Mouse (Mus musculus) CH12.LX (cell line): ENCODE measurements at regions not wholly inside any gene's neighbourhood (a gene's known extent, or its start where the extent isn't known, plus 50 kb on each side); places are given as distances from the start of the nearest gene placed in this dataset.

Experiments
- DNase-seq: peaks from one replicate; pipeline ENCODE4 v3.0.0-alpha.2; 2013; ENCODE audit errors: extremely low read depth
- H3K27ac ChIP-seq: 2 replicates; pipeline ENCODE4 v1.5.1; 2012; ENCODE audit warnings: low read depth, mild to moderate bottlenecking, control low read depth, moderate library complexity; ENCODE audit not compliant: insufficient read depth
- H3K27me3 ChIP-seq: replicated peaks from 2 replicates; pipeline ENCODE3; 2012; ENCODE audit warnings: inconsistent platforms
- H3K36me3 ChIP-seq, 2 experiments: replicated peaks in 1 of 2; 2 replicates each; pipeline versions ENCODE3 to v1.6.1; 2012; ENCODE audit warnings: inconsistent platforms in 1 of 2, low read length in 1 of 2, mild to moderate bottlenecking in 1 of 2, mixed read lengths in 1 of 2, moderate library complexity in 1 of 2; ENCODE audit not compliant: control insufficient read depth in 1 of 2, insufficient read depth in 1 of 2
- H3K4me1 ChIP-seq, 2 experiments: 2 replicates each; pipeline ENCODE4 v1.6.1; 2012; ENCODE audit warnings: inconsistent platforms in 1 of 2, moderate library complexity in 1 of 2; ENCODE audit not compliant: insufficient read depth in 2 of 2, control insufficient read depth in 1 of 2
- H3K4me2 ChIP-seq: 2 replicates; pipeline ENCODE4 v1.6.1; 2012; ENCODE audit warnings: low read depth, mild to moderate bottlenecking, control low read depth; ENCODE audit not compliant: poor library complexity, insufficient read depth, severe bottlenecking
- H3K4me3 ChIP-seq, 3 experiments: fragments of 150-350 bp in 1 of 3; sonication (generic) in 1 of 3; replicated peaks in 1 of 3; 2 replicates each; pipeline versions ENCODE3 to v1.5.1; 2011 to 2012; ENCODE audit warnings: low read depth in 2 of 3, low read length in 2 of 3, mild to moderate bottlenecking in 2 of 3, moderate library complexity in 2 of 3, control low read depth in 1 of 3, improper control_type of control experiment in 1 of 3, inconsistent platforms in 1 of 3, mixed read lengths in 1 of 3; ENCODE audit not compliant: poor library complexity in 1 of 3
- H3K79me2 ChIP-seq: replicated peaks from 2 replicates; pipeline ENCODE4 v1.6.1; 2012; ENCODE audit warnings: mild to moderate bottlenecking, moderate library complexity; ENCODE audit not compliant: control insufficient read depth, poor library complexity, insufficient read depth, severe bottlenecking; ENCODE audit errors: extremely low read depth
- H3K9ac ChIP-seq: 2 replicates; pipeline ENCODE4 v1.6.1; 2012; ENCODE audit warnings: low read depth, mild to moderate bottlenecking, control low read depth, moderate library complexity; ENCODE audit not compliant: insufficient read depth
- H3K9me3 ChIP-seq: replicated peaks from 2 replicates; pipeline ENCODE3; 2012; ENCODE audit warnings: low read length, inconsistent platforms, mixed read lengths
- BHLHE40 ChIP-seq: IDR thresholded peaks from 2 replicates; pipeline ENCODE4 v1.6.1; 2011; ENCODE audit warnings: mild to moderate bottlenecking, low read depth, low read length, improper control_type of control experiment
- CHD1 ChIP-seq: IDR thresholded peaks from 2 replicates; pipeline ENCODE4 v1.6.1; 2012; ENCODE audit warnings: low read depth, low read length, improper control_type of control experiment, inconsistent platforms
- CHD2 ChIP-seq: IDR thresholded peaks from 2 replicates; pipeline ENCODE4 v1.6.1; 2011; ENCODE audit warnings: low read length, improper control_type of control experiment
- E2F4 ChIP-seq: IDR thresholded peaks from 2 replicates; pipeline ENCODE4 v1.6.1; 2011; ENCODE audit warnings: low read depth, low read length, improper control_type of control experiment; ENCODE audit not compliant: insufficient replicate concordance
- EP300 ChIP-seq: IDR thresholded peaks from 2 replicates; pipeline ENCODE4 v1.6.1; 2011; ENCODE audit warnings: low read length, improper control_type of control experiment
- ETS1 ChIP-seq: conservative IDR thresholded peaks from 2 replicates; pipeline ENCODE4 v1.6.1; 2012; ENCODE audit warnings: low read depth, mild to moderate bottlenecking, inconsistent platforms, low read length, improper control_type of control experiment, moderate library complexity
- HCFC1 ChIP-seq: IDR thresholded peaks from 2 replicates; pipeline ENCODE4 v1.6.1; 2012; ENCODE audit warnings: low read depth, mild to moderate bottlenecking, inconsistent platforms, low read length, improper control_type of control experiment
- JUN ChIP-seq: IDR thresholded peaks from 2 replicates; pipeline ENCODE4 v1.6.1; 2011; ENCODE audit warnings: low read depth, mild to moderate bottlenecking, low read length, improper control_type of control experiment, moderate library complexity; ENCODE audit not compliant: insufficient read depth
- JUND ChIP-seq: conservative IDR thresholded peaks from 2 replicates; pipeline ENCODE4 v1.6.1; 2011; ENCODE audit warnings: low read depth, low read length, improper control_type of control experiment
- MAX ChIP-seq: IDR thresholded peaks from 2 replicates; pipeline ENCODE4 v1.6.1; 2011; ENCODE audit warnings: low read length, improper control_type of control experiment
- MEF2A ChIP-seq: IDR thresholded peaks from 2 replicates; pipeline ENCODE4 v1.6.1; 2014; ENCODE audit warnings: low read depth, mild to moderate bottlenecking, inconsistent platforms, low read length, improper control_type of control experiment, borderline replicate concordance
- MXI1 ChIP-seq: IDR thresholded peaks from 2 replicates; pipeline ENCODE4 v1.6.1; 2011; ENCODE audit warnings: mild to moderate bottlenecking, low read depth, low read length, improper control_type of control experiment
- MYC ChIP-seq: IDR thresholded peaks from 2 replicates; pipeline ENCODE4 v1.6.1; 2011; ENCODE audit warnings: low read depth, mild to moderate bottlenecking, improper control_type of control experiment, low read length
- NRF1 ChIP-seq: IDR thresholded peaks from 2 replicates; pipeline ENCODE4 v1.6.1; 2014; ENCODE audit warnings: low read depth, mild to moderate bottlenecking, inconsistent platforms, low read length, improper control_type of control experiment, moderate library complexity
- POLR2A ChIP-seq: IDR thresholded peaks from 2 replicates; pipeline ENCODE4 v1.6.1; 2011; ENCODE audit warnings: low read depth, mild to moderate bottlenecking, improper control_type of control experiment, low read length
- POLR2AphosphoS2 ChIP-seq: IDR thresholded peaks from 2 replicates; pipeline ENCODE4 v1.6.1; 2011; ENCODE audit warnings: low read depth, low read length, improper control_type of control experiment
- RAD21 ChIP-seq: IDR thresholded peaks from 2 replicates; pipeline ENCODE4 v1.6.1; 2011; ENCODE audit warnings: low read depth, mild to moderate bottlenecking, low read length, improper control_type of control experiment, moderate library complexity
- RCOR1 ChIP-seq: conservative IDR thresholded peaks from 2 replicates; pipeline ENCODE4 v1.6.1; 2012; ENCODE audit warnings: low read depth, mild to moderate bottlenecking, inconsistent platforms, low read length, improper control_type of control experiment
- SIN3A ChIP-seq: IDR thresholded peaks from 2 replicates; pipeline ENCODE4 v1.6.1; 2012; ENCODE audit warnings: low read length, improper control_type of control experiment, inconsistent platforms
- SMC3 ChIP-seq: IDR thresholded peaks from 2 replicates; pipeline ENCODE4 v1.6.1; 2011; ENCODE audit warnings: low read depth, low read length, improper control_type of control experiment
- TCF12 ChIP-seq: IDR thresholded peaks from 2 replicates; pipeline ENCODE4 v1.6.1; 2014; ENCODE audit warnings: low read depth, mild to moderate bottlenecking, inconsistent platforms, low read length, improper control_type of control experiment
- UBTF ChIP-seq: IDR thresholded peaks from 2 replicates; pipeline ENCODE4 v1.6.1; 2012; ENCODE audit warnings: low read depth, mild to moderate bottlenecking, inconsistent platforms, low read length, improper control_type of control experiment, moderate library complexity
- USF1 ChIP-seq: IDR thresholded peaks from 2 replicates; pipeline ENCODE4 v1.6.1; 2014; ENCODE audit warnings: low read depth, mild to moderate bottlenecking, inconsistent platforms, low read length, improper control_type of control experiment
- USF2 ChIP-seq: conservative IDR thresholded peaks from 2 replicates; pipeline ENCODE4 v1.6.1; 2011; ENCODE audit warnings: low read depth, low read length, improper control_type of control experiment
- ZC3H11A ChIP-seq: IDR thresholded peaks from 2 replicates; pipeline ENCODE4 v1.6.1; 2012; ENCODE audit warnings: low read depth, mild to moderate bottlenecking, inconsistent platforms, low read length, improper control_type of control experiment
- ZMIZ1 ChIP-seq: IDR thresholded peaks from 2 replicates; pipeline ENCODE4 v1.6.1; 2012; ENCODE audit warnings: low read depth, mild to moderate bottlenecking, inconsistent platforms, low read length, improper control_type of control experiment
- ZNF384 ChIP-seq: IDR thresholded peaks from 2 replicates; pipeline ENCODE4 v1.6.1; 2012; ENCODE audit warnings: low read depth, low read length, improper control_type of control experiment, inconsistent platforms
- dilution Hi-C: fragments of 300-500 bp; cut with MboI; formaldehyde crosslinking; loops from 2 replicates; pipeline ENCODE4 v1.14.3; 2020; ENCODE audit warnings: low sequenced_read_pairs; ENCODE audit not compliant: extremely low pct_unique_long_range_greater_than_20kb, extremely low pct_ligation_motif_present
- in situ Hi-C: fragments of 300-500 bp; cut with MboI; formaldehyde crosslinking; loops from 3 replicates; pipeline ENCODE4 v1.14.3; 2019; ENCODE audit warnings: low sequenced_read_pairs, low pct_ligation_motif_present, low pct_unique_long_range_greater_than_20kb, mixed read lengths

- Histone ChIP-seq H3K27ac (no peak overlapping the region), H3K4me1 (no peaks in the 10 kb centered on the region)
- dilution Hi-C loops = no loop called here
Observed at GRCm38 (mm10) chr2:162837776-162838175, 93.6 kb upstream of the Srsf6 start.

GRCm38 (mm10) chr2:162833741-162834140 lies 97.6 kb upstream of the Srsf6 start:
- H3K9ac ChIP-seq = no peak overlapping the region
- no peaks in the 10 kb centered on the region for H3K36me3 ChIP-seq
- H3K79me2 ChIP-seq = no peaks in the 10 kb centered on the region
- no peak overlapping the region for H3K4me3 ChIP-seq
- no peak overlapping the region for H3K27ac ChIP-seq
- no peak for DNase-seq
- TF ChIP-seq NRF1 (no peak), CHD2 (no peak), POLR2AphosphoS2 (no peak), JUN (no peak), POLR2A (no peak), ZC3H11A (no peak), TCF12 (no peak), RAD21 (no peak), CHD1 (no peak), ETS1 (no peak), MAX (no peak), ZNF384 (no peak), MXI1 (no peak), MEF2A (no peak), EP300 (no peak), USF1 (no peak), HCFC1 (no peak)
- H3K9me3 ChIP-seq = no peaks in the 10 kb centered on the region
- no peaks in the 10 kb centered on the region for H3K4me1 ChIP-seq
- H3K27me3 ChIP-seq = peaks cover 77% of the 10 kb centered on the region
- H3K4me2 ChIP-seq = no peak overlapping the region
- in situ Hi-C loops (no loop called here), dilution Hi-C loops (no loop called here)

More at GRCm38 (mm10) chr2:162837776-162838175, 93.6 kb upstream of the Srsf6 start:
- TF ChIP-seq SMC3 = no peak
- Histone ChIP-seq H3K9ac (no peak overlapping the region), H3K4me3 (no peak overlapping the region), H3K9me3 (no peaks in the 10 kb centered on the region), H3K27me3 (peaks cover 53% of the 10 kb centered on the region), H3K79me2 (no peaks in the 10 kb centered on the region), H3K4me2 (no peak overlapping the region), H3K36me3 (no peaks in the 10 kb centered on the region)
- DNase-seq = no peak
- in situ Hi-C loops = no loop called here

DNA sequence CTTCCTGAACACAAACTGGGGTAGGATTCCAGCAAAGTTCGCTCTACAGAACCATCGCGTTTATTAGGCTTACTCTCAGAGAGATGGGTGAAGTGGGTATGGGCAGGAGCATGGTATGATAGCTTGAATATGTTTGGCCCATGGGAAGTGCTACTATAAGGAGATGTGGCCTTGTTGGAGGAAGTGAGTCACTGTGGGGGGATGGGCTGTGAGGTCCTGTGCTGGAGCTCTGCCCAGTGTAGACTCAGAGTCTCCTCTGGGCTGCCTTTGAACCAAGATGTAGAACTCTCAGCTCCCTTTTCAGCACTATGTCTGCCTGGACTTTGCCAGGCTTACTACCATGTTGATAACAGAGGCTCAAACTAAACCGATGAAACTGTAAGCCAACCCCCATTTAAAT lies 112.5 kb upstream of the Srsf6 start:
- no peak overlapping the region for H3K4me3 ChIP-seq
- H3K36me3 ChIP-seq = no peaks in the 10 kb centered on the region
- no peak overlapping the region for H3K27ac ChIP-seq
- no peak overlapping the region for H3K4me2 ChIP-seq
- no peak overlapping the region for H3K9ac ChIP-seq
- no peaks in the 10 kb centered on the region for H3K4me1 ChIP-seq
- dilution Hi-C loops = no loop called here
- H3K9me3 ChIP-seq = no peaks in the 10 kb centered on the region
- peaks cover 31% of the 10 kb centered on the region for H3K27me3 ChIP-seq
- peak; percentile 4 for DNase-seq
- no peaks in the 10 kb centered on the region for H3K79me2 ChIP-seq
- in situ Hi-C loops = no loop called here
- no peak for TF ChIP-seq MXI1
- no peak for TF ChIP-seq USF1
- no peak for TF ChIP-seq TCF12
- TF ChIP-seq ZMIZ1 = no peak
- no peak for TF ChIP-seq NRF1
- TF ChIP-seq CHD2 = no peak
- no peak for TF ChIP-seq BHLHE40
- TF ChIP-seq EP300 = no peak
- TF ChIP-seq MYC = no peak
- no peak for TF ChIP-seq MAX
- TF ChIP-seq SIN3A = no peak
- TF ChIP-seq JUND = no peak
- TF ChIP-seq RCOR1 = no peak
- no peak for TF ChIP-seq JUN
- no peak for TF ChIP-seq USF2
- no peak for TF ChIP-seq ETS1
- no peak for TF ChIP-seq E2F4
- TF ChIP-seq ZNF384 = no peak
- no peak for TF ChIP-seq UBTF
